Mouse (Mus musculus) kidney, adult 2 months (tissue): ENCODE results near the gene Ppp3cb.

ENCODE experiments used
- CTCF ChIP-seq: fragments of 200-500 bp; conservative IDR thresholded peaks from 2 replicates; pipeline ENCODE4 v1.5.1; 2011; ENCODE audit warnings: low read depth, mild to moderate bottlenecking, control low read depth, low read length, moderate library complexity, mixed read lengths; ENCODE audit not compliant: insufficient read depth, insufficient read length
- POLR2A ChIP-seq: fragments of 200-500 bp; IDR thresholded peaks from one replicate; pipeline ENCODE4 v1.6.1; 2011; ENCODE audit warnings: low read depth, low read length, control low read depth

DNA sequence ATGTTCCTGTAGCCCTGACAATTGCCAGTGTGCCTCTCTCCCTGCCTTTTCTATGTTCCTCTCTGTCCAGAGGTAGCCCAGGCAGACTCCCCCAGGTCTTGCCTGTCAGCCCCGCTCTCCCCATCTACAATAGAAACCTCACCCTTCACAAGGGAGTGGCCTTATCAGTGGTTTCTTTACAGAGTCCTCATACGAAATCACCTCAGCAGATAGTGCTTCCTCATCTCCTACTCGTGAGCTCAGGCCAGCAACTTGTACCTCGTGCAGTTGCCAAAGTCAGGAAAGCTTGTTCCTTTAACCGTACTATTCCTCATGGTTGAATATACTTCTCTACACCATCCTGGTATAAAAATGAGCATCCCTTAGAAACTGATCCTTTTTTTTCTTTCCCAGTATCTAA lies 41.1 kb upstream of the Ppp3cb start:
- no peak for TF ChIP-seq CTCF
- TF ChIP-seq POLR2A = no peak
